Mouse (Mus musculus) c-Kit-positive CD71-positive TER-119-negative erythroid progenitor cells, embryonic 14.5 days (primary cell): Measurements from ENCODE around the gene Siglecf.
"Not testable (repeated sequence)": the region's sequence is repeated elsewhere in the genome, so short reads cannot be mapped to it uniquely, and the experiment has no call there.

Experiments
- DNase-seq: peaks from one replicate; pipeline ENCODE4 v3.0.0-alpha.2; 2013; ENCODE audit warnings: low read depth

Gene Siglecf

DNA sequence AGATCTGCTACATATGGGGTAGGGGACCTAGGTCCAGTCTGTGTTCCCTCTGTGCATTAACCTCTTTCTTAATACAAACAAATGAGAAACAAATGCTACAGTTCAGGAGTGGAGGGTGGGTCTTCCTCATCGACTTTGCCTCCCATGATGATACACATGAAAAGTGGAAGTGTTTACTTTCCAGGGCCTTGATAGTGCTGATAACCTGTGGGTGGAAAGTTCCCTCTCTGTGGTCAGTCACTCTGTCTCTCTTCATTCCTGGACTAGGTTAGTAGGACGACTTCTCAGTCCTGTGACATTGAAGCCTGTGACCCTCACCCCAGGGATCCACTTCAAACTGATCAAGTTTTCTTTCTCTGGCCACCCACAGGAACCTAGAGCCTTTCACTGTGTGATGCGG lies at the start of gene Siglecf:
Gene Siglecf, plus strand, starts transcription at position 188 of the 400 bp plus-strand sequence.
- DNase-seq = no peak

DNA sequence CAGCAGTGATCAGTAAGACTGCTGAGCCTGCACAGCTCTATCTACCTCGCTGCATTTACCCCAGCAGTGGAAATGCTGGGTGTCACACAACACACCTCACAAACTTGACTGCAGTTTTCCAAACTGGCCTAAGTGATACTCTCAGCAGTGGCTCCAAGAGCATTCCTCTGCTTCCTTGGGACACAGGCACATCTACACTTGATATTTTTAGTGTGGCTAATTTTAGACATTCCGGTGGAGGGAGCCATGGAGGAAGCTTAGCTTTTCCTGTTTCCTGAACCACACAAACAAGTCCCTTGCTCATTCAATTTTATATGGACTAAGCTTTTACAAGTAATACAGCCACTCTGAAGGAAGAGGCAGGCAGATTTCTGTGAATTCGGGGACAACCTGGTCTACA lies 45.9 kb upstream of the Siglecf start:
- no peak for DNase-seq

DNA sequence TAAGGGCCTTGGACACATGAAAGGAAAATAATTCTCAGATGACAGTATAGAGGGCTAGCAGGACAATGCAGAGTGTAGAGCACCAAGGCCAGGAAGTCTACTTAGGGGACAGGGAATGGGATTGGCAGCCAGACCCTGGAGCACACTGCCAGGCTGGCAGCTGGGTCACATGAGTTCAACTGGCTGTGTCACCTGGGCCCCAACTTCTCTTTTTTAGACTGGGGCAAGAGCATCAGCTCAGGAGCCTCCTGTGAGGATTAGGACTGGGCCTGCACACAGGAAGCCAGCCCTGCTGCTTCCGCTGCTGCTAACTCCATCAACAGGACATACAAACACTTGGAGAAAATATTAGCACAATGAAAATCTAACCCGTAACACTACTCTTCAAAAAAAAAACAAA lies 42.1 kb upstream of the Siglecf start:
- DNase-seq = no peak

DNA sequence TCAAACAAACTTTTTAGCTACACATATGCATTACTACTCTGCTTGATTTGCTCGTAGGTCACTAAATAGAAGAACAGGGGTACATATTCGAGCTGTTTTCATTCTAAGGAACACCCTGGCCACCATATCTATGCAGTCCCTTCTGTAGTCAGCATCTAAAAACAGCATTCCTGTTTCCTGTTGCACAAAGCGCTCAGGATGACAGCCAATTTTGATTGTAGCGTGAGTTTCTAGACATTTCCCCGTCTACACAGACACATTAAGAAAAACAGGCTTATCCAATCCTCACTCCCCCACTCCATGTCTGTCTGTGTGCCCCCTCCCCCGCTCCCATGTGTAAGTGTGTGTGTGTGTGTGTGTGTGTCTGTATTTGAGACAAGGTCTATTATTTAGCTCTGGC lies 39.5 kb upstream of the Siglecf start:
- DNase-seq = no peak

DNA sequence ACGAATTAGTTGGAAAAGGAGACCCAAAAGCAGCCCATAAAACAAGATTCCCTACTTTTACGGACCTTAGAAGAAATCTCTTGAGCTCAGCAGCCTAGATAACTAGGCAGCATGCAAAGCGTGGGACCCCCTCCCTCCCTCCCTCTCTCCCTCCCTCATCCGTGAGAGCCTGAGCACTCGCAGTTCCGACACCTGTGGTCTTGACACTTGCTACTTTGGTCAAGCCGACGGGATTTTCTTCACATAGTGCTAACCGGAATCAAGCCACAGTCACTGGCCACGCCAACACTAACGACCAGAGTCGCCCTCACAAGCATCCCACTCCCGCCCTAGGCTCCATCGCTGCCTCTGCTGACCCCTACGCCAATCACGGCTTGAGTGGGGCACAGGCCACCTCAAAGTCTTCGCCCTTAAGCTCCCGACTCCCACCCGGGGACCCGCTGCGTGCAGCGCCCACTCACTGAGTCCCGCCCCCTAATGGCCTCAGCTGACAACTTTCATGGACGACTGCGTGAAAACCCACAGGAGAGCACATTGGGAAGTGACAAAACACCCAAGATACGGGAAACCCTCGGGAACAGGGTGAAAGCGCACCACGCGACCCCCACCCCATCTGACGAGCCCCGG lies 38.6 kb upstream of the Siglecf start:
- no peak for DNase-seq

DNA sequence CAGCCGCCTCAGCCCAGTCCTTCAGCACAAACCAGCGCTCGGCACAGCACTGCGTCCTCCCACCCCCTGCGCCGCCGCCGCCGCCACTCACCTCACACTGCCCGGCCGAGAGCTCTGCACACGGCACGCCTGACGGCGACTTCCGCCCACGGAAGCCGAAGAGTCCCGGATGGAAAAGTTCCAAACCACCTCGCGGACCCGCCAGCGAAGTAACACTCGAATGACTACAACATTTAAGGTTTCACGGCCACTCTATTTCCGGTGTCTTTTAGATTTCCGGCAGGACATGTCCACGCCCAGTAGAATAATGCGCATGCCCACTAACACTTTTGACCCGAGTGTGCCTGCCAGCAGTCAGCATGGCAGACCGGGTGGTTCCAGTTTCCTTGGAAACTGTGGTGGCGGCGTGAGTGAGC lies 38.1 kb upstream of the Siglecf start, which contains the start of gene Zfp715:
Gene Zfp715, minus strand, starts transcription at position 282 of the 416 bp plus-strand sequence.
- DNase-seq = peak; percentile 88

DNA sequence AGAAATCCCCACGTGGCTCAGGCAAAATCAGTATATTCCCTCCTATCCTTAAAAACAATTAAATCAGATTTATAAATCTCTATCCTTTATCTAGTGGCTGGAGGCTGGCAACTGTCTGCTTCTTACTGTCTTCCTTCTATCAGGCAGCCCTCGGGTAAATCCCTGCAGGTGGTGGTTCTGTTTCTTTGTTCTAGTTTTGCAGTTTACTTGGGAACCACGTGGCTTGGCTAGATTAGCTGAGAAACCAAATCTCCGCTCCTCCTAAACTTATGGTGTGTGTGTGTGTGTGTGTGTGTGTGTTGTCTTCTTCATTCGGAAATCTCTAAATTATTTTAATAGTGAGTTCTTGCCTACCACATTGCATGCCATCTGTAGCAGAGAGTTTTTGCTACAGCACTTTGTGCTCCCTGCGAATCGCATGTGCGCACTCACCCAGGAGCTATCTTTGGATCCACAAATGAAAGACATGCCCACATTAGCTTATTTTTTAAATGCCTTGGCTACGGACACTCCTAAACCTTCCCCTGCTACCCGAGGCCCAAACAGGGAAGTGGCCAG lies 24.8 kb upstream of the Siglecf start:
- DNase-seq = no peak

DNA sequence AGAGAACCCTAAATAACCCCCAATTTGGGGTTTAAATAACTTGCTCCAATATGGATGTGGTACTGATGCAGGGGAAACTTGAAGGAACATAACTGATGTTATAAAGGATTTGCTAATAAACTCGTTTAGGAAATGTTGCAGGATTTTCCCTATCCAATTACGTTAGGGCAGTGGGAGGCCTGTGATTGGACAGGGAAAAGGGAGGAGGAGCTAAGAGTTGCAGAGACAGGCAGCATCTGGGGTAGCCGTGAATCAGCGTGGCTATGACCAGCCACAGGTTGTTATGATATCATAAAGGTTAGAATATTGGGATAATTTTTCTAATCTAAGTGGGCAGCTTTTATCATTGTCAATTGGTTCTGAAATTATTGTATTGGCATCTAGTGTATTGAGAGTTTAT lies 23.0 kb upstream of the Siglecf start:
- no peak for DNase-seq

DNA sequence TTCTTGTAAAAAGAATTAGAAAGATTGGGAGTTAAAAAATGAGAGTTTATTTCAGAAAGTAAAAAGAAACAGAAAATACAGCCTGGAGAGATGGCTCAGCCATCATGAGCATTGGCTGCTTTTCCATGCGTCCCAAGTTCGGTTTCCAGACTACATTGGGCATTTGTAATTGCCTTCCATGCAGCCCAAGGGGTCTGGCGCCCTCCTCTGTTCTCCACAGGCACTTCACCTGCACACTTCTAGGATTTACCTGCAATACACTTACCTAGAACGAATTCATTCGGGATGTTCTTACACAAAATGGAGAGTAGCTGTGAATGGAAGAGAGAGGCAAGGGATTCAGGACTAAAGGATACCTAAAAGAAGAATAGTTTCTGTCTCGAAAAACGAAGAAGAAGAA lies 17.9 kb upstream of the Siglecf start:
- no peak for DNase-seq

DNA sequence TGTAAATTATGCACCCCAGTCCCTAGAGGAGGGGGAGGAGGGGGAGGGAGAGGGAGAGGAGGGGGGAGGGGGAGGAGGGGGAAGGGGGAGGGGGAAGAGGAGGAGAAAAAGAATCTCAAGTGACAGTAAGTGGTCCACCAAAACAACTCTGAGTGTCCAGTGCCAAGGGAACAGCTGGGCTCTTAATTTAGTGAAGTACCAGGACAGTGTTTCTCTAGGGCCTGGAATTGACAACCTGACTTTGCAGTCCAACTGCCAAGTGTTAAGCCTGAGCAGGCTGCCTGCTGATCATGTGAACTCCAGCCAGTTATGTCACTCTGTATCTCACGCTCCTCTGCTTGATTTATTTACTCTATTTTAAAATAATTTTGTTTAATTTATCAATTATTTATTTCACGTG lies 17.2 kb upstream of the Siglecf start:
- DNase-seq = no peak

DNA sequence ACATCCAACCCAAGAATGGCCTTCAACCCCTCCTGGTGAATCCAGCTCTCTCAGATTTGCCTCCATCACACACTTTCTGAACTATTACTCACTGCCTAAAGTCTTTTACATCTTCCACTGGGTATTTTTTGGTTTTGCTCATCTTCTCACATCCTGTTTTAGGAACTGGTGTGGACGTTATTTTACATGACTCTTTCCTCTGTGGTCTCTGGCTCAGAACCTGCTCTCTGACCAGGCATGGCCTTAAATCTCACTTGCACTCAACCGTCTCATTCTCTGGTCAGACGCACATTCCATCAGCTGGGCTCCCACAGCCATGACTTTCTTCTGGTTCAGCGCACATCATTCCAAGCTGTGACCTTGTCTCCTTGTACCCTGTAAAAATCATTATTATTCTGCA lies 10.4 kb upstream of the Siglecf start:
- DNase-seq = no peak

DNA sequence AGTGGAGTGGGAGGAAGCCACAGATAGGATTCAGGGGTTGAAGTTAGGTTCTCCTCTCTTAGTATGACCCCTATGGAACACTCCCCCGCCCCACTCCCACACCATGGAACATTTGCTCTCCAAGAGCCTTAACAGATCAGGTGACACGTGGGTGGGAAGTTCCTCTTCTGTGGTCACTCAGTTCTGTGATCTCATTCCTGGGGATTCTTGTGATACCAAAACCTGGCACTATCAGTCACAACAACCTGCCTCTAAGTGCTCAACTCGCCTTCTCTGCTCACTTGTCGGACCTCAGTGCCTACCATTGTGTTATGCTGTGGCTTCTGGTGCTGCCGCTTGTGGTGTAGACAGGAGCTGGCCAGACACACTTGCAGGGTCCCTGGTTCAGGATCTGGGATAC lies 8.0 kb upstream of the Siglecf start:
- no peak for DNase-seq

DNA sequence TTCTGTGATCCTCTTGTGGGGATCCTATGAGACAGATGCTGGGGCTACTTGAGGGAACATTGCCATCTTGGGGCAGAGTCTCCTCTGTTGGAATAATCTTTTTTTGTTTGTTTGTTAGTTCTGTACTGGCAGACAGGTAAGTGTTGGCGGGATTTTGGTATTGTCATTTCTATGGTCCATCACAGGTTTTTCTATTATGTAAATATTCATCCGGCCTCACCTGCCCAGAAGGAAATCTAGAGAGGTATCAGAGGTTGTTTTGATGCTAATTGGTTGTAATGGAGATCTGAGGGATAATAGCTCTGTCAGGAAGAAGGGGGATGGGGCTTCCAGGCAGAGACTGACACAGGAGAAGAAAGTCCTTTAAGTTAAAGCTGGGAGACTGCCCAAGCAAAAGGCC lies 7.1 kb upstream of the Siglecf start:
- DNase-seq = no peak

DNA sequence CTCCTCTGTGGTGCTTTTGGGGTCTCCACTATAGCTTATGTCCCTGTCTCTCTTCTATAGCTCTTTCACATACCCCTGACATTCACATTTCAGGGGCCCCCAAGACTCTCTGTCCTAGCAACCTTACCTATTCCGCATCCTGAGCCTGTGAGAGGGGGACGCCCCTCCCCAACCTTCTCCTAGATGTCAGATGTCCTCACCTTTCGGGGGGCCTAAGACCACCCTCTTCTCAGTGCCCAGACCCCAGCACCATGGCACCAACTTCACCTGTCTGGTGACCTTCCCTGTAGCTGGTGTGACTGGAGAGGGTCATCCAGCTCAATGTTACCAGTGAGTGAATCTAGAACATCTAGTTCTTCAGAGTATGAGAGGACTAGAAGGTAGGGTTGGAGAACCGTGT lies 6.7 kb upstream of the Siglecf start:
- no peak for DNase-seq

DNA sequence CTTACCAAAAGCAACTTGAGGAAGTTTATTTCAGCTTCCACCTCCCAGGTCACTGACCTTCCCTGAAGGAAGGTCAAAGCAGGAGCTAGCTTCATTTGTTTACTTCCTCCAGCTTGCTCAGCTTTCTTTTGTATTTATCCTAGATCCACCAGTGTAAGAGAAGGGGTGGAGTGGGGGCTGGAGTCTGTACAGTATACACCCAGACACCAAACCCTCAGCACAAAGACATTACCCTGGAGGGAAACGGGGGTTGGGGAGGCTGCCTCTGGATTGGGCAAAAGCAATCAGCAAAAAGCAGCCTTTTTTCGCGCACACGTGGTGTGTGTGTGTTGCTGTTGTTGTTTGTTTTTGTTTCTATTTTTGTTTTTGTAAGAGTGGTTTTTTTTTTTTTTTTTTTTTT lies 5.0 kb upstream of the Siglecf start:
- no peak for DNase-seq

DNA sequence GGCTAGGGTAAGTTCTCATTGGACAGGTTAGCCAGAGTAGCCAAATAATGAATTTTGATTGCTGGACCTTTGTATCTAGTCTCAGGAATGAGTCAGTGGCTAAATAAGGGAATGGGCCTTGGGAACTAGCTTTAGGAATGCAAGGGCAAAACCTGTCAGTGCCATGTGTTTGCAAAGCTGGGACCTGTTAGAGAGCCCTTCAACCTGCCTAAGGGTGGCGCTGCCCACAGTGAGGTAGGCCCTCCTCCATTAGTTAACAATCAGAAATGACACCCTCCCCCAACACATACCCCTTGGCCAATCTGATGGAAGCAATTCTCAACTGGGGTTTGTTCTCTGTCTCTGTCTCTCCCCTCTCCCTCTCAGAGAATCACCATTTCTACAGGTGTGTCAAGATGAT lies 4.6 kb upstream of the Siglecf start:
- no peak for DNase-seq

DNA sequence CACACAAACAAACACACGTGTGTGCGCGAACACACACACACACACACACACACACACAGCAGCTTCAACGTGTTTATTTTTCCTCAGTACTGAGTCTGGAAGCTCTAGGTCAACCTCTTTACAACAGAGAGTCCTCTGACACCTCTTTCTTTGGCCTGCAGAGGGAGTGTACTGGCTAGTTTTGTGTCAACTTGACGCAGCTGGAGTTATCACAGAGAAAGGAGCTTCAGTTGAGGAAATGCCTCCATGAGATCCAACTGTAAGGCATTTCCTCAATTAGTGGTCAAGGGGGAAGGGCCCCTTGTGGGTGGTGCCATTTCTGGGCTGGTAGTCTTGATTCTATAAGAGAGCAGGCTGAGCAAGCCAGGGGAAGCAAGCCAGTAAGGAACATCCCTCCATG lies 1.5 kb upstream of the Siglecf start:
- DNase-seq = not testable (repeated sequence)

DNA sequence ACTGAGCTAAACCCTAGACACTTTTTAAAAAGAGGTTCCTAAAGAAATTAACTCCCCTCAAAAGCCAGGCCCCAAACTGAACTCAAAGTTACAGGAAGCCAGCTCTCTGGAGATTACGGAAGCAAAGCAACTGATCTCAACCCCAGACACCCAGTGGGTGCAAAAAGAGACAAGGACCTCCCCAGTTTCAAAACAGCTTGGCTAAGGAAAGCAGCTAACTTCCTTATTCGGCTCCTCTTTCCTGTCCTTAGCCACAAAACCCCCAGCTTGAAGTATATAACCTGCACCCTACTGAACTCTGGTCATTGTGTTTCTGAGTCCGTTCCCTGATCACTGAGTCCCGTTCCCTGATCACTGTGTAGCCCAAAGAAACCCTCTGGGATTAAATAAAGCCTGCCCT lies 2.0 kb downstream of the Siglecf start:
- no peak for DNase-seq

DNA sequence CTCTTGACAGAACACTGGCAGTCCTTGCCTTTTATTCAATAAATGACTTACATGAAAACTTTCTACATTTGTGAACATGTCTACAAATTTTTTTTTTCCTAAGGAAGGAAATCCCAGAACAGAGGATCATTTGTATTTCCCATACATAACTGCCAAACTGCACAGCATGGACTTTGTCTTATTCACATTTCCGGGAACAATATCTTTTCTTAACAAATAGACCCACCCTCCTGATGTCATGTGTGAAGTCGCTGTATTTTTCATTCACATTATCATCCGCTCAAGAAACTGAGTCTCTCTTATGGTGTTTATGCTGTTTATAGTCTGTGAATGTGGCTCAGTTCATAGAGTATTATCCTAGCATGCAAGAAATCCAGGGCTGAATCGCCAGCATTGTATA lies 2.6 kb downstream of the Siglecf start:
- DNase-seq = no peak

DNA sequence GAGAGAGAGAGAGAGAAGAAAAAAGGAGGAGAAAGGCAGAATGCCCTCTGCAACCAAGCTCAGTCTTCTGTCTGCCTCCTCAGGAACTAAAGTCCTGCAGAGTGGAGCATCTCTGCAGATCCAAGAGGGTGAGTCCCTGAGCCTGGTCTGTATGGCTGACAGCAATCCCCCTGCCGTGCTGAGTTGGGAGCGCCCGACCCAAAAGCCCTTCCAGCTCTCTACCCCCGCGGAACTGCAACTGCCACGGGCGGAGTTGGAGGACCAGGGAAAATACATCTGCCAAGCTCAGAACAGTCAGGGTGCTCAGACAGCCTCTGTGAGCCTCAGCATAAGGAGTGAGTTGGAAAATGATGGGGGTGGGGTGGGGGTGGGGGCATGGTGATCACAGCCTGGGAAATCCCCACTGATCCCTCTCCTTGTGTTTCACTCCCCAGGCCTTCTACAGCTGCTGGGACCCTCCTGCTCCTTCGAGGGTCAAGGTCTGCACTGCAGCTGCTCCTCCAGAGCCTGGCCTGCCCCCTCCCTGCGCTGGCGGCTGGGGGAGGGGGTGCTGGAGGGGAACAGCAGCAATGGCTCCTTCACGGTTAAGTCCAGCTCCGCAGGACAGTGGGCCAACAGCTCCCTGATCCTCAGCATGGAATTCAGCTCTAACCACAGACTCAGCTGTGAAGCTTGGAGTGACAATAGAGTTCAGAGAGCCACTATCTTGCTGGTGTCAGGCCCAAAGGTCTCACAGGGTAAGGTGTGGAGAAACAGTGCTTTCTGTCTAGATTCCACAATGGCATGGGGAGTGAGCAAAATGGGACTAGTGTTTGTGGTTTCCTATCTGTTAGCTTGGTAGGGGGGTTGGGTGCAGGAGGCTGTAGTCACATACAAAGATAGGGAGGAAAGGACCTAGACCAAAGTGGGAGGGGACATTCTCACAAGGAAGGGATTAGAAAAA lies 4.0 kb downstream of the Siglecf start:
- no peak for DNase-seq

DNA sequence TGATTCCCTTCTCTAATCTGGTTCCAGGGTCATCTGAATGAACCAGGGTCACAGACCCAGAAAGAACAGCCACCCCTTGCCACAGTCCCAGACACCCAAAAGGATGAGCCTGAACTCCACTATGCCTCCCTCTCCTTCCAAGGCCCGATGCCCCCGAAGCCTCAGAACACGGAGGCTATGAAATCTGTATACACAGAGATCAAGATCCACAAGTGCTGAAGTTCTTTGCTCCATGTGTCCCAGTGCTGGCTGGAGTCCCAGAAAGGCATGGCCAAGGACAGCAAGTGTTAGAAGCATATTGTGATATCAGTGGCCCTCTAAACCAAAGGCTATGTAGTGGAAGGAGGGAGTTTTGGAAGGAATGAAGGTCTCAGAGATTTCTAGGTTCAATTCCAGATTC lies 7.4 kb downstream of the Siglecf start:
- DNase-seq = no peak

DNA sequence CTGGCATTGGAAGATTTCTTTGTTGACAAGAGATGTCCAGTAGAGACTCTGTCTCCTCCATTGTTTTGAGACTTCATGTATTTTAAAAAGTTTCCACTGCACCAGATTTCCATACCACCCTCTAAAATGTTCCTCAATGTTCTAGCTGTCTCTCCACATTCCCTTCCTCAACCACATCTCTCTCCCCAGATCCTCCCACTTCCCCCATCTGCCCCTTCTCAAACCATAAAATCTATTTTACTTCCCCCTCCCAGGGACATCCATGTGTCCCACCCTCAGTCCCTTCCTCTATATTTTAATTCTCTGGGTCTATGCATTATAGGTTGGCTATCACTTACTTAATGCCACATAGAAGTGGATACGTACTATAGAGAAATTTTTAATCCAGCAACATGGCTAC lies 10.3 kb downstream of the Siglecf start:
- DNase-seq = no peak

DNA sequence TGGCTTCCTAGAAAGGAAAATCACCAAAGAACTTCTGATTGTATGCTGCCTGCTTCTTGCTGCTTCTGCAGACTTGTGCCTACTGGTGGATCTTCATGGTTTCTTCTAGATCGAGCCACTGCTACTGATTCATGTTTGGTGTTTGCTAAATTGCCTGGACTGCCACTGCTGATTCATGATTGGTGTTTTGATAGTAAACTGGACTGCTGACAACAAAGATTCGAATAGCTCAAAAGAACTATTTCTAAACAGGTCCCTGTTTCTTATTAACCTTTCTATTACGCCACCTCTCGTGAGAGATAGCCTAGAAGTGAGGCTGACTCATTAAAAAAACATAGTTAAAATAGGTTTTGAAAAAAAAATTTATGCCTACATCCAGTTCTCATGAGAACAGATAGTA lies 10.9 kb downstream of the Siglecf start:
- no peak for DNase-seq
